Mouse (Mus musculus) skeletal muscle tissue, adult 2 months (tissue): ENCODE results near the gene Rita1.

ENCODE experiments used
- DNase-seq: peaks from one replicate; pipeline ENCODE4 v3.0.0-alpha.2; 2012; ENCODE audit warnings: low read depth, low spot score

Gene Rita1

GRCm38 (mm10) chr5:120612442-120612821, at the start of gene Rita1, which contains the start of gene Ddx54:
Gene Rita1, minus strand, starts transcription at chr5:120612589.
Gene Ddx54, plus strand, starts transcription at chr5:120612739.
- no peak for DNase-seq

GRCm38 (mm10) chr5:120660816-120661215, 48.4 kb upstream of the Rita1 start:
- no peak for DNase-seq

- DNase-seq = no peak
Measured at GRCm38 (mm10) chr5:120656281-120656751, 43.9 kb upstream of the Rita1 start.

- no peak for DNase-seq
Measured at GRCm38 (mm10) chr5:120653873-120654272, 41.5 kb upstream of the Rita1 start.

- no peak for DNase-seq
Measured at GRCm38 (mm10) chr5:120652915-120653701, 40.7 kb upstream of the Rita1 start.

- DNase-seq = no peak
Measured at GRCm38 (mm10) chr5:120651230-120651629, 38.8 kb upstream of the Rita1 start.

GRCm38 (mm10) chr5:120649938-120650337, 37.5 kb upstream of the Rita1 start:
- DNase-seq = no peak

- DNase-seq = no peak
Measured at GRCm38 (mm10) chr5:120649374-120649933, 37.1 kb upstream of the Rita1 start.

GRCm38 (mm10) chr5:120648569-120649373, 36.4 kb upstream of the Rita1 start, which contains the start of gene Rasal1:
Gene Rasal1, plus strand, starts transcription at chr5:120648812.
- DNase-seq = no peak

GRCm38 (mm10) chr5:120647814-120648491, 35.6 kb upstream of the Rita1 start:
- DNase-seq = no peak

GRCm38 (mm10) chr5:120647361-120647760, 35.0 kb upstream of the Rita1 start:
- no peak for DNase-seq

GRCm38 (mm10) chr5:120645851-120646250, 33.5 kb upstream of the Rita1 start:
- no peak for DNase-seq

- no peak for DNase-seq
Measured at GRCm38 (mm10) chr5:120644227-120644626, 31.8 kb upstream of the Rita1 start.

- DNase-seq = no peak
Measured at GRCm38 (mm10) chr5:120643365-120644085, 31.1 kb upstream of the Rita1 start.

- no peak for DNase-seq
Measured at GRCm38 (mm10) chr5:120640094-120640493, 27.7 kb upstream of the Rita1 start.

GRCm38 (mm10) chr5:120635633-120636032, 23.2 kb upstream of the Rita1 start:
- DNase-seq = no peak

- DNase-seq = no peak
Measured at GRCm38 (mm10) chr5:120634860-120635259, 22.5 kb upstream of the Rita1 start.

- no peak for DNase-seq
Measured at GRCm38 (mm10) chr5:120634131-120634530, 21.7 kb upstream of the Rita1 start, which contains the start of gene Cfap73. Gene Cfap73, minus strand, starts transcription at chr5:120634235.

- no peak for DNase-seq
Measured at GRCm38 (mm10) chr5:120631892-120632291, 19.5 kb upstream of the Rita1 start.

GRCm38 (mm10) chr5:120631128-120631527, 18.7 kb upstream of the Rita1 start:
- DNase-seq = no peak

- DNase-seq = no peak
Measured at GRCm38 (mm10) chr5:120628624-120629023, 16.2 kb upstream of the Rita1 start.
